Mouse (Mus musculus): ENCODE data around the gene Spa17. TPM values are rescaled to one million over a fixed set of nuclear protein-coding genes. Genes with fewer than 3 reads are reported as not detected.

Spa17 gene
- total and polyA plus RNA-seq, 2 experiments from 2014 or later: 1.4 to 10.1 TPM

- WGBS: 88% methylated on average over 5 of the region's 5 CpGs
- Histone ChIP-seq H3K9me3 (ENCODE audit: low read length) (no peaks in the 10 kb centered on the region), H3K4me1 (ENCODE audit: insufficient read depth, low read length) (peaks cover 3% of the 10 kb centered on the region; the same call in 1 of the 2 replicates), H3K4me3 (ENCODE audit: low read depth, low read length) (no peak overlapping the region), H3K36me3 (ENCODE audit: insufficient read depth, low read length) (peaks cover 49% of the 10 kb centered on the region), H3K27me3 (ENCODE audit: insufficient read depth, low read length) (no peaks in the 10 kb centered on the region), H3K4me2 (ENCODE audit: low read depth, low read length, poor library complexity, severe bottlenecking) (no peak overlapping the region), H3K27ac (ENCODE audit: low read depth, low read length) (no peak overlapping the region), H3K9ac (replicated peaks; ENCODE audit: low read length, poor library complexity, severe bottlenecking) (no peak overlapping the region)
- no peak for ATAC-seq (ENCODE audit: low FRiP score)
- DNase-seq (ENCODE audit: low spot score): no peak
- TF ChIP-seq CTCF (IDR thresholded peaks at IDR 0.05): no peak
Observed at GRCm38 (mm10) chr9:37653836-37654235, 40.3 kb upstream of the Spa17 start.

- ATAC-seq (ENCODE audit: low FRiP score) (no peak), DNase-seq (ENCODE audit: low spot score) (no peak)
- H3K36me3 ChIP-seq (ENCODE audit: insufficient read depth, low read length): peaks cover 62% of the 10 kb centered on the region
- H3K27ac ChIP-seq (ENCODE audit: low read depth, low read length): no peak overlapping the region
- no peak overlapping the region for H3K4me3 ChIP-seq (ENCODE audit: low read depth, low read length)
- H3K4me2 ChIP-seq (ENCODE audit: low read depth, low read length, poor library complexity, severe bottlenecking): no peak overlapping the region
- H3K27me3 ChIP-seq (ENCODE audit: insufficient read depth, low read length): no peaks in the 10 kb centered on the region
- no peak for TF ChIP-seq CTCF (IDR thresholded peaks at IDR 0.05)
- H3K4me1 ChIP-seq (ENCODE audit: insufficient read depth, low read length): no peaks in the 10 kb centered on the region
- H3K9ac ChIP-seq (replicated peaks; ENCODE audit: low read length, poor library complexity, severe bottlenecking): no peak overlapping the region
- WGBS: 94% methylated on average over 5 of the region's 5 CpGs
- H3K9me3 ChIP-seq (ENCODE audit: low read length): no peaks in the 10 kb centered on the region
Observed at GRCm38 (mm10) chr9:37650639-37651038, 37.1 kb upstream of the Spa17 start.

DNA sequence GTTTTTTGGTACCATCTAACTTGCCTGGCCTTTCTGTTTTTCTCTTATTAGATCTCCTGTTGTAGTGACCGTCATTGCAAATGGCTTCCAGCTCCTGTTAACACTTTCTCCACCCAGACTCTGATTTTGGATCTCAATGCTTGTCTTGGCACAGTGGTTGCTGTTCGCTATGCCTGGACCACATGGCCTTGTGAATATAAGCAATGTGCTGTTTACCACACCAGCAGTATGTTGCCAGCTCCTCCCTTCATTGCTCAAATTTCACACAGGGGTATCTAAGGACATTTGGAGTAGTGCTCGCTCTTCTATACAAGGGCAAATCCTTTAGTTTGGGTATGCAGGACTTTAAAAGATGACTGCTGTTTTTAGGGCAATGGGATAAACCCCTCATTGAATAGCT is 32.7 kb upstream of the Spa17 start:
- no peaks in the 10 kb centered on the region for H3K27me3 ChIP-seq (ENCODE audit: insufficient read depth, low read length)
- no peak overlapping the region for H3K9ac ChIP-seq (replicated peaks; ENCODE audit: low read length, poor library complexity, severe bottlenecking)
- no peak overlapping the region for H3K4me3 ChIP-seq (ENCODE audit: low read depth, low read length)
- no peak for TF ChIP-seq CTCF (IDR thresholded peaks at IDR 0.05)
- no peak overlapping the region for H3K4me2 ChIP-seq (ENCODE audit: low read depth, low read length, poor library complexity, severe bottlenecking)
- no peaks in the 10 kb centered on the region for H3K9me3 ChIP-seq (ENCODE audit: low read length)
- H3K4me1 ChIP-seq (ENCODE audit: insufficient read depth, low read length): no peaks in the 10 kb centered on the region
- 87% methylated on average over 3 of the region's 3 CpGs for WGBS
- DNase-seq (ENCODE audit: low spot score) (no peak), ATAC-seq (ENCODE audit: low FRiP score) (no peak)
- H3K27ac ChIP-seq (ENCODE audit: low read depth, low read length): no peak overlapping the region
- peaks cover 35% of the 10 kb centered on the region for H3K36me3 ChIP-seq (ENCODE audit: insufficient read depth, low read length)

GRCm38 (mm10) chr9:37638721-37639120 is 25.2 kb upstream of the Spa17 start:
- no peak overlapping the region for H3K4me3 ChIP-seq (ENCODE audit: low read depth, low read length)
- no peak overlapping the region for H3K4me2 ChIP-seq (ENCODE audit: low read depth, low read length, poor library complexity, severe bottlenecking)
- H3K4me1 ChIP-seq (ENCODE audit: insufficient read depth, low read length): no peaks in the 10 kb centered on the region
- H3K36me3 ChIP-seq (ENCODE audit: insufficient read depth, low read length): no peaks in the 10 kb centered on the region
- 86% methylated on average over 3 of the region's 3 CpGs for WGBS
- no peak for TF ChIP-seq CTCF (IDR thresholded peaks at IDR 0.05)
- no peaks in the 10 kb centered on the region for H3K9me3 ChIP-seq (ENCODE audit: low read length)
- DNase-seq (ENCODE audit: low spot score) (no peak), ATAC-seq (ENCODE audit: low FRiP score) (no peak)
- no peak overlapping the region for H3K27ac ChIP-seq (ENCODE audit: low read depth, low read length)
- H3K9ac ChIP-seq (replicated peaks; ENCODE audit: low read length, poor library complexity, severe bottlenecking): no peak overlapping the region
- H3K27me3 ChIP-seq (ENCODE audit: insufficient read depth, low read length): no peaks in the 10 kb centered on the region

DNA sequence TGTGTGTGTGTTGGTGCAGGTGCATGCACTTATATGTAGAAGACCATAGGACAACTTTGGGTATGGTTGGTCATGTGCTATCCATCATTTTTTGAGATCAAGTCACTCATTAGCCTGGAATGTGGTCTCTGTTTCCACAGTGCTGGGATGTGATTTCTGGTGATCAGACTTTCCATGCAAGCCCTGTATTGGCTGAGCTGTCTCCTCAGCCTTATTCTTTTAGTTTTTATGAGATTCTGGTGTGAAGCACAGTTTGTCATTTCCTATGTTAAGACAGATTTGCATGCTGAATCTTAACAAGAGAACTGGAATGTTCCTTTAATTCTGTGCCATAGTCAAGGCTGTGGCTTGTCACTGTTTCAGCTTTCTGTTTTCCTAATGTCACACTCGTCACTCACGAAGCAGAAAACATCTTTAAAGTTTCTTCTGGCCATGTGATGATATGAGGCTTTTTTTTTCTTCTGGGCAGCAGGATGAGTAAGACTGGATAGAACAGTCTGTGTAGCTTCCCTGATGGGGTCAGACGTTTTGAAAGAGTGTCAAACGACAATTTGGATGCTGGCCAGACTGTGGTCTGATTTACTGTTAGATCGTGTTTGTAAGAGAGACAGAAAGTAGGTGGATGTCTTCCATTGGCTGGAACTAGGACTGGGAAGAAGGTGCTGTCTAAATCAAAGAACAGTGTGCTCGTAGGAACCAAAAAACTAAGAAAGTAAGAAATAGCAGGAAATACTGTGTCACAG is 23.4 kb upstream of the Spa17 start:
- no peak for TF ChIP-seq CTCF (IDR thresholded peaks at IDR 0.05)
- DNase-seq (ENCODE audit: low spot score) (no peak), ATAC-seq (ENCODE audit: low FRiP score) (no peak)
- Histone ChIP-seq H3K4me3 (ENCODE audit: low read depth, low read length) (no peak overlapping the region), H3K9me3 (ENCODE audit: low read length) (no peaks in the 10 kb centered on the region), H3K27me3 (ENCODE audit: insufficient read depth, low read length) (no peaks in the 10 kb centered on the region), H3K27ac (ENCODE audit: low read depth, low read length) (no peak overlapping the region), H3K36me3 (ENCODE audit: insufficient read depth, low read length) (no peaks in the 10 kb centered on the region), H3K9ac (replicated peaks; ENCODE audit: low read length, poor library complexity, severe bottlenecking) (no peak overlapping the region), H3K4me1 (ENCODE audit: insufficient read depth, low read length) (no peaks in the 10 kb centered on the region), H3K4me2 (ENCODE audit: low read depth, low read length, poor library complexity, severe bottlenecking) (no peak overlapping the region)
- 53% methylated on average over 6 of the region's 6 CpGs for WGBS

DNA sequence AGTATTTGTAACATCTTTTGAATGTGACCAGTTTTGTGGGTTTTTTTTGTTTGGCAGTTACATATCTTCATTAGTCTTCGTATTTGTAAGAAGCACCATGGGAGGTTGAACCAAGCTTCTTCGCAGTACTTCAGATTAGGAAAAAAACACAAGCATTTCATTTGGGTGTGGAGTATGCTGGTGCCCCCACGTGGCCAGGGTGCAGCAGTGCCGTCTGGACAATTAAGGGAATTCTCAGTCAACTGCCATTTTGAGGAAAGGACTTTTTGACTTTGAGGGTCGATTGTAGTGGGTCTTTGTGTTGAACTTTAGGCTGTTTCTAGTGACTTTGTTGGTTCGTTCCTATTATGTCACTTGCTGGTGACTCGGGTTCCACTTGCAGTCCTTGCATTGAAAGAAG is 22.8 kb upstream of the Spa17 start:
- no peaks in the 10 kb centered on the region for H3K9me3 ChIP-seq (ENCODE audit: low read length)
- no peak overlapping the region for H3K27ac ChIP-seq (ENCODE audit: low read depth, low read length)
- no peaks in the 10 kb centered on the region for H3K4me1 ChIP-seq (ENCODE audit: insufficient read depth, low read length)
- H3K4me2 ChIP-seq (ENCODE audit: low read depth, low read length, poor library complexity, severe bottlenecking): no peak overlapping the region
- peak; percentile 53 for DNase-seq (ENCODE audit: low spot score)
- no peak overlapping the region for H3K9ac ChIP-seq (replicated peaks; ENCODE audit: low read length, poor library complexity, severe bottlenecking)
- WGBS: 16% methylated on average over 7 of the region's 7 CpGs
- H3K4me3 ChIP-seq (ENCODE audit: low read depth, low read length): no peak overlapping the region
- TF ChIP-seq CTCF (IDR thresholded peaks at IDR 0.05): peak; percentile 84
- ATAC-seq (ENCODE audit: low FRiP score): 0 out of 2 replicates have a peak, but pooled peaks have one; percentile 47
- no peaks in the 10 kb centered on the region for H3K36me3 ChIP-seq (ENCODE audit: insufficient read depth, low read length)
- no peaks in the 10 kb centered on the region for H3K27me3 ChIP-seq (ENCODE audit: insufficient read depth, low read length)
